Mouse (Mus musculus): ENCODE data around the gene Plcl1. TPM values are rescaled to one million over a fixed set of nuclear protein-coding genes. Genes with fewer than 3 reads are reported as not detected.

Gene Plcl1
- total and polyA plus RNA-seq, 3 experiments: 0.08 to 0.41 (median 0.13) TPM

GRCm38 (mm10) chr1:55454119-55454518, 48.4 kb downstream of the Plcl1 start:
- dilution Hi-C loops (cut with MboI; ENCODE audit: extremely low pct_ligation_motif_present, extremely low pct_unique_long_range_greater_than_20kb, low sequenced_read_pairs): no loop called here
- in situ Hi-C loops (cut with MboI; ENCODE audit: low pct_ligation_motif_present, low pct_unique_long_range_greater_than_20kb, low sequenced_read_pairs): no loop called here
- Histone ChIP-seq H3K36me3 (replicated peaks in 1 of 2; ENCODE audit: control insufficient read depth in 1 of 2, insufficient read depth in 1 of 2, low read length in 1 of 2) (no peaks in the 10 kb centered on the region), H3K4me1 (ENCODE audit: control insufficient read depth in 1 of 2, insufficient read depth in 2 of 2) (no peaks in the 10 kb centered on the region), H3K27me3 (replicated peaks) (no peaks in the 10 kb centered on the region), H3K4me3 (replicated peaks in 1 of 3; ENCODE audit: low read depth in 2 of 3, low read length in 2 of 3, poor library complexity in 1 of 3) (no peak overlapping the region), H3K9ac (ENCODE audit: insufficient read depth, low read depth) (no peak overlapping the region), H3K4me2 (ENCODE audit: insufficient read depth, low read depth, poor library complexity, severe bottlenecking) (no peak overlapping the region), H3K9me3 (replicated peaks; ENCODE audit: low read length) (no peaks in the 10 kb centered on the region), H3K79me2 (replicated peaks; ENCODE audit: control insufficient read depth, extremely low read depth, insufficient read depth, poor library complexity, severe bottlenecking) (no peaks in the 10 kb centered on the region), H3K27ac (ENCODE audit: insufficient read depth, low read depth) (no peak overlapping the region)
- no peak for DNase-seq (ENCODE audit: extremely low read depth)
- TF ChIP-seq HCFC1 (IDR thresholded peaks at IDR 0.05; ENCODE audit: low read depth, low read length) (no peak), NRF1 (IDR thresholded peaks at IDR 0.05; ENCODE audit: low read depth, low read length) (no peak), CTCF (conservative IDR thresholded peaks at IDR 0.05 in 1 of 2, IDR thresholded peaks at IDR 0.05 in 1 of 2; ENCODE audit: low read depth in 2 of 2, low read length in 2 of 2) (no peak), GABPA (IDR thresholded peaks at IDR 0.05; ENCODE audit: insufficient replicate concordance, low read depth, low read length) (no peak), MAFK (IDR thresholded peaks at IDR 0.05; ENCODE audit: insufficient replicate concordance, low read length) (no peak), ZMIZ1 (IDR thresholded peaks at IDR 0.05; ENCODE audit: low read depth, low read length) (no peak), TBP (conservative IDR thresholded peaks at IDR 0.05; ENCODE audit: low read depth, low read length) (no peak), E2F4 (IDR thresholded peaks at IDR 0.05; ENCODE audit: insufficient replicate concordance, low read depth, low read length) (no peak), RAD21 (IDR thresholded peaks at IDR 0.05; ENCODE audit: low read depth, low read length) (no peak)

GRCm38 (mm10) chr1:55462301-55462700, 56.6 kb downstream of the Plcl1 start:
- Histone ChIP-seq H3K9me3 (replicated peaks; ENCODE audit: low read length) (no peaks in the 10 kb centered on the region), H3K79me2 (replicated peaks; ENCODE audit: control insufficient read depth, extremely low read depth, insufficient read depth, poor library complexity, severe bottlenecking) (no peaks in the 10 kb centered on the region), H3K27ac (ENCODE audit: insufficient read depth, low read depth) (no peak overlapping the region), H3K36me3 (replicated peaks in 1 of 2; ENCODE audit: control insufficient read depth in 1 of 2, insufficient read depth in 1 of 2, low read length in 1 of 2) (no peaks in the 10 kb centered on the region), H3K9ac (ENCODE audit: insufficient read depth, low read depth) (no peak overlapping the region), H3K27me3 (replicated peaks) (no peaks in the 10 kb centered on the region), H3K4me1 (ENCODE audit: control insufficient read depth in 1 of 2, insufficient read depth in 2 of 2) (no peaks in the 10 kb centered on the region), H3K4me3 (replicated peaks in 1 of 3; ENCODE audit: low read depth in 2 of 3, low read length in 2 of 3, poor library complexity in 1 of 3) (no peak overlapping the region), H3K4me2 (ENCODE audit: insufficient read depth, low read depth, poor library complexity, severe bottlenecking) (no peak overlapping the region)
- TF ChIP-seq USF1 (IDR thresholded peaks at IDR 0.05; ENCODE audit: low read depth, low read length): no peak
- TF ChIP-seq NELFE (IDR thresholded peaks at IDR 0.05; ENCODE audit: low read depth, low read length): no peak
- TF ChIP-seq KAT2A (IDR thresholded peaks at IDR 0.05; ENCODE audit: insufficient replicate concordance, low read length): no peak
- no peak for TF ChIP-seq IRF4 (IDR thresholded peaks at IDR 0.05; ENCODE audit: low read depth, low read length)
- no peak for TF ChIP-seq UBTF (IDR thresholded peaks at IDR 0.05; ENCODE audit: low read depth, low read length)
- no peak for TF ChIP-seq TBP (conservative IDR thresholded peaks at IDR 0.05; ENCODE audit: low read depth, low read length)
- no peak for TF ChIP-seq EP300 (IDR thresholded peaks at IDR 0.05; ENCODE audit: low read length)
- no peak for TF ChIP-seq SIN3A (IDR thresholded peaks at IDR 0.05; ENCODE audit: low read length)
- no peak for TF ChIP-seq ZNF384 (IDR thresholded peaks at IDR 0.05; ENCODE audit: low read depth, low read length)
- no peak for TF ChIP-seq SMC3 (IDR thresholded peaks at IDR 0.05; ENCODE audit: low read depth, low read length)
- TF ChIP-seq MXI1 (IDR thresholded peaks at IDR 0.05; ENCODE audit: low read depth, low read length): no peak
- TF ChIP-seq JUN (IDR thresholded peaks at IDR 0.05; ENCODE audit: insufficient read depth, low read depth, low read length): no peak
- no peak for TF ChIP-seq MAZ (IDR thresholded peaks at IDR 0.05; ENCODE audit: low read depth, low read length)
- TF ChIP-seq RAD21 (IDR thresholded peaks at IDR 0.05; ENCODE audit: low read depth, low read length): no peak
- in situ Hi-C loops (cut with MboI; ENCODE audit: low pct_ligation_motif_present, low pct_unique_long_range_greater_than_20kb, low sequenced_read_pairs) (no loop called here), dilution Hi-C loops (cut with MboI; ENCODE audit: extremely low pct_ligation_motif_present, extremely low pct_unique_long_range_greater_than_20kb, low sequenced_read_pairs) (no loop called here)
- DNase-seq (ENCODE audit: extremely low read depth): no peak

Measured in CH12.LX (cell line).